Mouse (Mus musculus) limb, embryonic 10.5 days (tissue): ENCODE measurements around the gene Lipc. TPM values are rescaled to one million over a fixed set of nuclear protein-coding genes. Genes with fewer than 3 reads are reported as not detected.

ENCODE experiments used
- DNase-seq: peaks from one replicate; pipeline ENCODE4 v3.0.0-alpha.2; 2017; ENCODE audit warnings: low spot score
- H3K27ac ChIP-seq: fragments of 300-500 bp; sonication (generic); 2 replicates; pipeline ENCODE4 v1.5.1; 2016; ENCODE audit warnings: mild to moderate bottlenecking
- H3K27me3 ChIP-seq: fragments of 300-500 bp; sonication (generic); 2 replicates; pipeline ENCODE4 v1.6.1; 2016; ENCODE audit warnings: low read depth, mild to moderate bottlenecking; ENCODE audit not compliant: poor library complexity, severe bottlenecking
- H3K36me3 ChIP-seq: fragments of 300-500 bp; sonication (generic); 2 replicates; pipeline ENCODE4 v1.6.1; 2016; ENCODE audit warnings: mild to moderate bottlenecking, moderate library complexity
- H3K4me1 ChIP-seq: fragments of 300-500 bp; sonication (generic); 2 replicates; pipeline ENCODE4 v1.6.1; 2016
- H3K4me3 ChIP-seq: fragments of 300-500 bp; sonication (generic); 2 replicates; pipeline ENCODE4 v1.5.1; 2016; ENCODE audit warnings: mild to moderate bottlenecking, moderate library complexity
- H3K9me3 ChIP-seq: fragments of 300-500 bp; sonication (generic); replicated peaks from 2 replicates; pipeline ENCODE4 v1.6.1; 2016; ENCODE audit warnings: mild to moderate bottlenecking
- WGBS: fragments of 180-500 bp; shearing (Covaris S2); methylation state at CpG from one replicate; pipeline ENCODE4 v1.1.7; 2016; 5-methylcytosine and 5-hydroxymethylcytosine counted together
- polyA plus RNA-seq: library from polyadenylated mRNA; unstranded; fragments of >200 nt; fragmentation: Nextera tagmentation; extraction: Ambion mirVana; gene quantifications from 2 replicates; pipeline ENCODE4 v1.2.1, GENCODE M21; 2016

Gene Lipc
- polyA plus RNA-seq, 1 experiment from 2014 or later, result not detected

- Histone ChIP-seq H3K4me1 (peaks cover 11% of the 10 kb centered on the region; the same call in 1 of the 2 replicates), H3K9me3 (no peaks in the 10 kb centered on the region), H3K27me3 (no peaks in the 10 kb centered on the region), H3K36me3 (no peaks in the 10 kb centered on the region), H3K4me3 (no peak overlapping the region), H3K27ac (no peak overlapping the region)
- no peak for DNase-seq
- WGBS, result 67% methylated on average over 7 of the region's 7 CpGs
Measured at GRCm38 (mm10) chr9:70921781-70922565, 30.1 kb downstream of the Lipc start.

DNA sequence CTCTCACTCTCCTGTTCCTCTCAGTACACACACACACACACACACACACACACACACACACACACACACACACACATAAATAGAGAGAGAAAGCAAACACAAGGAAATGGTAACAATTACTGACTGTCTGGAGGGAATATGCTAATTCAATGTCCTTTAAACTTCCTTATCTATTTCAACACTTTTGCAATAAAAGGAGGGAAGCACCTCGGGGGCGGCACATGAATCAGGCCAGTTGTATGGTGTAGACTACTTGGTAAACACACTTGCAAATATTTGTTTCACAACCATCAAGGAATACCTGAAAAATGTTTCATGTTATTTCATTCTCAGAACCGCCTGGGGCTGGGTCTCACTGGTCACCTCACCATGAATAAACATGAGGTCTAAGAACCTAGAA, 30.9 kb downstream of the Lipc start:
- Histone ChIP-seq H3K4me1 (peaks cover 15% of the 10 kb centered on the region), H3K9me3 (no peaks in the 10 kb centered on the region), H3K4me3 (no peak overlapping the region), H3K36me3 (no peaks in the 10 kb centered on the region), H3K27me3 (no peaks in the 10 kb centered on the region), H3K27ac (no peak overlapping the region)
- WGBS, result 86% methylated on average over 3 of the region's 3 CpGs
- no peak for DNase-seq

GRCm38 (mm10) chr9:70919271-70919670, 32.8 kb downstream of the Lipc start:
- no peak overlapping the region for H3K27ac ChIP-seq
- peaks cover 15% of the 10 kb centered on the region for H3K4me1 ChIP-seq

GRCm38 (mm10) chr9:70916516-70916915, 35.5 kb downstream of the Lipc start:
- DNase-seq, result no peak
- no peaks in the 10 kb centered on the region for H3K27me3 ChIP-seq
- no peaks in the 10 kb centered on the region for H3K9me3 ChIP-seq
- H3K4me1 ChIP-seq, result peaks cover 4% of the 10 kb centered on the region; the same call in 1 of the 2 replicates
- no peak overlapping the region for H3K4me3 ChIP-seq
- no peak overlapping the region for H3K27ac ChIP-seq
- no peaks in the 10 kb centered on the region for H3K36me3 ChIP-seq
- WGBS, result 61% methylated on average over 7 of the region's 7 CpGs

More at GRCm38 (mm10) chr9:70919271-70919670, 32.8 kb downstream of the Lipc start:
- no peak for DNase-seq
- Histone ChIP-seq H3K36me3 (no peaks in the 10 kb centered on the region), H3K27me3 (no peaks in the 10 kb centered on the region), H3K4me3 (no peak overlapping the region), H3K9me3 (no peaks in the 10 kb centered on the region)
- 93% methylated on average over 3 of the region's 3 CpGs for WGBS

GRCm38 (mm10) chr9:70915356-70915685, 36.7 kb downstream of the Lipc start:
- DNase-seq, result no peak
- Histone ChIP-seq H3K9me3 (no peaks in the 10 kb centered on the region), H3K27ac (no peak overlapping the region), H3K4me3 (no peak overlapping the region), H3K27me3 (no peaks in the 10 kb centered on the region), H3K36me3 (no peaks in the 10 kb centered on the region), H3K4me1 (peaks cover 7% of the 10 kb centered on the region; the same call in 1 of the 2 replicates)
- WGBS, result 75% methylated on average over 2 of the region's 2 CpGs

DNA sequence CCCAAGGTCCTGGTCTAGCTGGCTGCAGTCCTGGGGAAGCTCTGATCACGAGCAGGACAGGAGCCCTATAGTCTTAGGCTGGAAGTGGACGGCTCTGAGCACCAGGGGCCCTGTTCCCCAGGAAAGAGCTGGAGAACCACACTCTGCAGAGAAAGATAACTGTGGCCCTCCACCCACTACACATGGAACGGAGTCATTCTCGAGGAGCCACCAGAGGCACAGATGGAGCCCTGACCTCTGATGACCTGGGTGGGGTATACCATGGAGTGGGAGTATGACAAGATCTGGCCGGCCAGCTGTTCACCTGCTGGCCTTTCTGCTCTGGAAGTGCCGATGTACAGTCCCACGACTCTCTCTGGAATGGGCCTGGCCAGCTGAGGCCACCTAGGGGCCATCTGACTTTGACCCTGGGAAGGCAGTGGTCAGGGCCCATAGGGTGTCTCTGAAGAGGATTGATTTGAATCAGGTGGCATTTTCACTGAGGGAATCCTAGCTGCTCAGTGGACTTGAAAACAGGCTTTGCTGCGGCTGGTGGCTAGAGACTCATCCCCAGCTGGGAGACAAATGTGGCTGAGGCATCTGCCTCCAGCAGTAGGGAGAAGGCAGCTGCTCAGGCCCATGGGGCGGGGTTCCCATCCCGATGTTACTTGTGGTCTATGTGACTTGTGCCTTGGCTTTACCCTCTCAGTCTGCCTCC, 37.2 kb downstream of the Lipc start:
- Histone ChIP-seq H3K4me3 (no peak overlapping the region), H3K27me3 (no peaks in the 10 kb centered on the region), H3K9me3 (no peaks in the 10 kb centered on the region), H3K27ac (no peak overlapping the region; the same call in 1 of the 2 replicates), H3K36me3 (no peaks in the 10 kb centered on the region), H3K4me1 (peaks cover 7% of the 10 kb centered on the region; the same call in 1 of the 2 replicates)
- no peak for DNase-seq
- WGBS, result 60% methylated on average over 10 of the region's 10 CpGs

- Histone ChIP-seq H3K36me3 (no peaks in the 10 kb centered on the region), H3K9me3 (no peaks in the 10 kb centered on the region), H3K27me3 (no peaks in the 10 kb centered on the region), H3K4me3 (no peak overlapping the region), H3K27ac (no peak overlapping the region), H3K4me1 (0 out of 2 replicates have a peak, but pooled peaks cover 3% of the 10 kb centered on the region)
- 88% methylated on average over 4 of the region's 4 CpGs for WGBS
- DNase-seq, result no peak
Measured at GRCm38 (mm10) chr9:70911163-70911562, 40.9 kb downstream of the Lipc start.

GRCm38 (mm10) chr9:70910351-70910750, 41.7 kb downstream of the Lipc start:
- no peaks in the 10 kb centered on the region for H3K27me3 ChIP-seq
- H3K4me1 ChIP-seq, result 0 out of 2 replicates have a peak, but pooled peaks cover 3% of the 10 kb centered on the region
- H3K27ac ChIP-seq, result no peak overlapping the region
- no peak for DNase-seq
- no peak overlapping the region for H3K4me3 ChIP-seq
- H3K9me3 ChIP-seq, result no peaks in the 10 kb centered on the region
- WGBS, result 89% methylated on average over 6 of the region's 6 CpGs
- no peaks in the 10 kb centered on the region for H3K36me3 ChIP-seq

DNA sequence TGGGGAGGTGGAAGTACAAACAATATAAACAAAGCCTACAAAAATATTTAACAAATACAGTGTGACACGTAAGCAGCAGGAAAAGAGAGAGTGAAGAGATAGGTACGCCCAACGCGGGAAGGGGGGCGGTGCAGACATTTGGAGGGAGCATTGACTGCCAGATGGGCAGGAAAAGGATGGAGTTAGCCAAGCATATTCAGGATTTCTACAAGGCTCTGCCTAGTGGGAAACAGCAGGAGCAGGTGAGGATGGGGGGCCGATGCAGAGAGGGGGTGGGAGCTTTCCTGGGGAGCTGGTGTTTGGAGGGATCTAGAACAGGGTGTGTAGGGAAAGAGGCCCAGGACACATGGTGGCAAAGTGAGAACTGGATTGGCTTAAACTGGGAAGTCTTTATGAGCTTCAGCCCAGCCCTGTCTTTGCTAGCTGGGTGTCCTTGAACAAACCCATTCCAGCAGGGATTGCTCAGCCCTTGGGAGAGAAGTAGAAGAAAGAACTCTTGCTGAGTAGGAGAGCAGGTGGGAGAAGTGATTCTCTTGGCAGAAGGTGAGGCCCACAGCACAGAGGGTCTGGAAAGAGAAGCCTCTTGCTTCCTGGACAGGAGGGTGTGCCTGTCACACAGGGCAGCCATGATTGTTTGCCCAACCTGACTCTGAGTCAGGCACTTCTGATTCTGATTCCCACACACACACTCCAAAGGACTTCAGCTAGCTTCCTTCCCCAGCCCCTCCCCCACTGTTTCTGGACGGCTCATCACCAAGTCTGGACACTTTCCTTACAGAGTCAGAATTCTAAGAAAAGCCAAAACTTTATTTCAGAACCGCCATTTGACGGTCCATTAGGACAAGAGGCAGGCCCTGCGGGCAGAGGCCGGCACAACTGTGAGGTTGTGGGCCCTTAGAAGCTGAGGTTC, 49.0 kb downstream of the Lipc start:
- no peaks in the 10 kb centered on the region for H3K27me3 ChIP-seq
- DNase-seq, result no peak
- WGBS, result 95% methylated on average over 11 of the region's 11 CpGs
- H3K27ac ChIP-seq, result no peak overlapping the region
- H3K4me1 ChIP-seq, result no peaks in the 10 kb centered on the region
- H3K4me3 ChIP-seq, result no peak overlapping the region
- no peaks in the 10 kb centered on the region for H3K36me3 ChIP-seq
- H3K9me3 ChIP-seq, result no peaks in the 10 kb centered on the region

DNA sequence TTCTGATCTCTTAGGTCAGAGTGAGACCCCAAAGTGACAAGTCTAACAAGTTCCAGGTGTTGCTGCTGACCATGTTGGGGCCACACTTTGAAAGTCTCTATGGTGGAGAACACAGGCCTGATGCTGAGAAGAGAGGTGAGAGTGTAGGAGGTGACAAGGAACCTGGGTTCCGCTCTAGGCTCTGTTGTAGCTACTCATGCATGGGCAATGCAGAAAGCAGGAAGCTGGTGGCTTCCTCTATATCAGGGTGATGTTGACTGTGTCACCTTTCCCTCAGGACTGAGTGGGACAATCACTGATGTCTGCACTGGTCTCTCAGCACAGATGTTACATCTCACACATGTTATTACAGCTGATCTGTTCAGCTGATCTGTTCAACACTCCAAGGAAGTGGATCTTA, 57.8 kb downstream of the Lipc start:
- H3K4me1 ChIP-seq, result peaks cover 19% of the 10 kb centered on the region
- WGBS, result 90% methylated on average over 1 of the region's 1 CpGs

GRCm38 (mm10) chr9:70893526-70893925, 58.5 kb downstream of the Lipc start:
- no peak overlapping the region for H3K4me3 ChIP-seq
- H3K9me3 ChIP-seq, result no peaks in the 10 kb centered on the region
- H3K27ac ChIP-seq, result no peak overlapping the region
- peaks cover 19% of the 10 kb centered on the region for H3K4me1 ChIP-seq
- no peaks in the 10 kb centered on the region for H3K27me3 ChIP-seq
- WGBS, result 57% methylated on average over 3 of the region's 3 CpGs
- DNase-seq, result no peak
- H3K36me3 ChIP-seq, result no peaks in the 10 kb centered on the region

More for the DNA sequence above, 57.8 kb downstream of the Lipc start:
- no peaks in the 10 kb centered on the region for H3K9me3 ChIP-seq
- H3K27ac ChIP-seq, result no peak overlapping the region
- H3K27me3 ChIP-seq, result no peaks in the 10 kb centered on the region
- H3K4me3 ChIP-seq, result no peak overlapping the region
- DNase-seq, result no peak
- H3K36me3 ChIP-seq, result no peaks in the 10 kb centered on the region

GRCm38 (mm10) chr9:70892627-70893026, 59.4 kb downstream of the Lipc start:
- H3K27ac ChIP-seq, result no peak overlapping the region
- H3K9me3 ChIP-seq, result no peaks in the 10 kb centered on the region
- H3K36me3 ChIP-seq, result no peaks in the 10 kb centered on the region
- H3K4me3 ChIP-seq, result no peak overlapping the region
- peaks cover 19% of the 10 kb centered on the region for H3K4me1 ChIP-seq
- no peak for DNase-seq
- 89% methylated on average over 5 of the region's 5 CpGs for WGBS
- H3K27me3 ChIP-seq, result no peaks in the 10 kb centered on the region
